Mouse (Mus musculus) embryonic stem cell, embryonic (primary cell): ENCODE measurements around the gene Mast2.

Source experiments
- CTCF ChIA-PET, 4 experiments: fragments of 300-600 bp in 2 of 4; fragments of 350-600 bp in 2 of 4; sonication (Branson Sonifier 250); formaldehyde crosslinking; loops; one replicate each; lab custom pipeline; 2022; ENCODE audit warnings: inconsistent platforms in 2 of 4; lab: Charles Lee
- POLR2A ChIA-PET, 4 experiments: fragments of 300-600 bp in 2 of 4; fragments of 350-600 bp in 2 of 4; sonication (Branson Sonifier 250); formaldehyde crosslinking; loops; one replicate each; lab custom pipeline; 2022; ENCODE audit warnings: antibody characterized with exemption in 4 of 4, inconsistent platforms in 1 of 4; lab: Charles Lee

Gene Mast2

DNA sequence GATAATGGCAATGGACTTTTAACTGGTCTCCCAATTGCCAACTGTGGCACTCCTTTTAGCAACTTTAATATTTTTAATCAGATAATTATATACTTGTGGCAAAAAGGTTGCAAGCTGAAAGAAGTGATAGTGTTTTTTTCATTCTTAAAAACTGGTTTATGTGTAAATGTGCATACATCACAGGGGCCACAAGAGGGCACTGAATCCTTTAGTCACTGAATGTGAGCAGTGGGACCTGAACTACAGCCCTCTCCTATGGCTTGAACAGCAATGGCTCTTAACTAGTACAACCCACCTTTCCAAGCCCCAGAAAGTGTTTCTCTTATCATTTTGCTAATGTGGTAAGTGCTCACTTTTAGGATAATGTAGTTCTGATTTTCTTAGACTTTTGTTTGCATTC is 121.9 kb downstream of the Mast2 start:
- ChIA-PET CTCF (interaction anchor here in 3 of 4 experiments (0.5 to 1.8 kb wide), 4 partner anchors 16 to 94 kb away, joined by 3 to 6 read pairs (median 3); no protein-coding TSS in a partner anchor), POLR2A (interaction anchor here in 1 of 4 experiments (1.1 kb wide), 1 partner anchor 288 kb away, joined by 3 read pairs; the partner anchor contains the start of gene Nsun4)

DNA sequence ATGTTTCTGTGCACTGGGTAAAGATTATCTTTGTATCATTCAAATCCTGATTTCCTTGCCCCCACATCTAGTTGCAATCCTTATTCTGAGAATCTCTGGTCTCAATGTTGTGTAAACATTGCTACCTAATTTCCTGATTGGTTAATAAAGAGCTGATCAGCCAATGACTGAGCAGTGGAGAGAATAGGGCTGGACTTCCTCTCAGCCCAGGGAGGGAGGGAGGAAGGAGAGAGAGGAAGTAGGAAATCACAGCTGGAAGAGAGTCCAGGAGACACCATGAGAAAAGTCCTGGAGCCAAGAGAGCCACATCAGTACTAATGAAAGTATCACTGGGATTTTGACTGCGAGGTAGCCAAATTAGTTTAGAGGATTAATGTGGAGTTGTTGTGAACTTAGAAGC is 127.7 kb downstream of the Mast2 start:
- POLR2A ChIA-PET = interaction anchor here in 2 of 4 experiments (0.8 to 1.9 kb wide), 6 partner anchors 11 to 171 kb away, joined by 3 to 10 read pairs (median 4); partner anchors contain the start of gene Ipp (in 1 of the 2)
- CTCF ChIA-PET = interaction anchor here in 2 of 4 experiments (0.6 kb wide), 2 partner anchors 214 to 221 kb away, joined by 3 to 6 read pairs; partner anchors contain the start of gene Gpbp1l1 (in 1 of the 2)

DNA sequence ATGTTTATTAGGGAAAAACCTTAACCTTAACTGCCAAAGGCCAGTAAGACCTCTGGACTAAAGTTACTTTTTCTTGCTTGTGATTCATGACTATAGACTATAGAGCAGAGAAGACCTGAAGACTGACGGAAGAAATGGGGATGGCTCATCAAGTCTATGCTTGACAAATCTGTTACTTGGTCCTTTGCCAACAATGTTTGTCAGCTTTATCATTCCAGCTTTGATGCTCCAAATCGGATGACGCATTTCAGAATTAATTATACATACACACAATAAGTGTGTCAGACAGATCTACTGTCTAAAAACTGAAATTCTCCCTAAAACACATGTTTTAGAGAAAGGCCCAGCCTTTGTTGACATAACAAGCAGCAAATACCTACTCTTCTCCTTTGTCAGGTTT is 134.7 kb downstream of the Mast2 start:
- ChIA-PET CTCF (no interaction called here), POLR2A (interaction anchor here in 1 of 4 experiments (0.6 kb wide), 1 partner anchor 11 kb away, joined by 4 read pairs; no protein-coding TSS in a partner anchor)

DNA sequence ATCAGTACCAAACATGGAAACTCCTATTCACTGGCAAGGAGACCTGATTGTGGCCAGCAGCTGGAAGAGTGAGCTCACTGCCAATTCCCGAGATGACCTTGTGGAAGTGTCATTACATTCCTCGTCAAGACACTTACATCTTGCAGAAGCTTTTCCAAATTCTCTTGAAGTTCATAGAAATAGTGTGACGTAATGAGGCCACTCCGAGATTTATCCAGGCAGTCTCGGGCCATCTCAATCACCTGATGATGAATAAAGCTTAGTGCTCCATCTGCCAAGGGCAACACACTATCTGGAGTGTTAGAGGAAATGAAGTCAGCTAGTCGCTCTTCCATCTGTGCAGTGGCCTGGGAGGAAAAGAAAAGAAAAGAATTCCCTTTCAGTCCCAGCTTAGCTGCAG is 141.9 kb downstream of the Mast2 start:
- POLR2A ChIA-PET = no interaction called here
- CTCF ChIA-PET = interaction anchor here in 1 of 4 experiments (0.6 kb wide), 1 partner anchor 214 kb away, joined by 3 read pairs; no protein-coding TSS in a partner anchor

DNA sequence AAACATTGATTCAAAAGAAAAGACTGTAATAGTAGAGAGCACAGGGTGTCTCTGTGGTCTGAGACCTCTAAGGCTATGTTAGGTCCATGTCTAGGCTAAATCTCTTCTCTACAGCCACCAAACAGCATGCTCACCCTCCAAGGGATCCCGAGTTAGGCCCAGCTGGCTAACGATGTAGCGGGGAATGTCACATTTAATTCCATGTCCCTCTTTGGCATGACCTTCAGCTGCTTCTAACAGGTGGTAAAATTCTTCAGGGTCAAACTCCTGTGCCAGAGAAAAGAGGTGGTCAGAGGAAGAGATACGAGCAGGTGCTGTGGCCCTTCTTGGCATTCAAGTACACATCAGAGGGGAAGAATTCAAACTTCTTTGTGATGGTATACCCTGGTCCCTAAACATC is 146.4 kb downstream of the Mast2 start:
- POLR2A ChIA-PET = interaction anchor here in 2 of 4 experiments (0.5 to 1.0 kb wide), 3 partner anchors 9 to 810 kb away, joined by 3 to 4 read pairs (median 3); no protein-coding TSS in a partner anchor

DNA sequence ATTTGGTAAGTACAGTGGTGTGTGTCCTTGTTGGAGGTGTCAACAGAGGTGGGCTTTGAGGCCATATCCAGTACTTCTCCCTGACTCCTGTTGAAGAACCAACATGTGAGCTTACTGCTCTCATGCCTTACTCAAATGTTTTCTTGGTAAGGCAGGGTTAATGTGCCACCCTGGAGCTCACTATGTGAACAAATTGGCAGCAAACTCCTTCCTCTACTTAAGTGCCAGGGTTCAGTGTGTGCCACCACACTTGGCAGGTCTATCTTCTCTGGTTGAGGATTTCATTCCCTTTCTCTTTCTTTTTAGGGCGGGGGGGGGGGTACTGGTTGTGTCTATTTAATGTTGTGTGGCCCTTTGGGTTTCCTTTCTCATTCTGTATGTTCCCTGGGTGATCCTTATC is 159.4 kb downstream of the Mast2 start:
- CTCF ChIA-PET = no interaction called here

More for the DNA sequence above, 146.4 kb downstream of the Mast2 start:
- CTCF ChIA-PET = no interaction called here

DNA sequence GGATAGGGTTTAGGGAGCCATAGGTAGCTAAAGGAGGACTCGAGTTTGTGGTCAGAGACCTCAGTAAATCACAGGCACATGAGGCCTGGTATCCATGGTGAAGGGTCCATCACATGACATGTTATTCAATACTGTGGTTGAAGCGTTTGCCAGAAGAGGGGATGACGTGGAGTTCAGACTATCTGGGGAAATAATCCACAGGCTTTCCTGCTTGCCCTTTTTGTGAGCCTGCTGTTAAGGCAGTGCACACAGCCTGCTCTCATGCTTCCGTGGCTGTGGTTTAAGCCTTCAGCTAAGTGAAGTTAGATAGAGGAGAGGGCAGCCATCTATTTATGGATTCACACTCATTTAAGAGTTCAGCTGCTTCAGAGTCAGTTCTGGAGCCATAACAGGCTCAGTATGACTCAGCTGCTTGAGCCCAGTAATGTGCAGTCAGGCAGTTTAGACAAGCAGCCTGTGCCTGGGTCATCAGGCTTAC is 163.1 kb downstream of the Mast2 start:
- POLR2A ChIA-PET = interaction anchor here in 1 of 4 experiments (0.6 to 1.3 kb wide), 7 partner anchors 11 to 92 kb away, joined by 3 read pairs; no protein-coding TSS in a partner anchor
- CTCF ChIA-PET = no interaction called here

More for the DNA sequence above, 159.4 kb downstream of the Mast2 start:
- POLR2A ChIA-PET = interaction anchor here in 1 of 4 experiments (0.6 kb wide), 1 partner anchor 76 kb away, joined by 3 read pairs; no protein-coding TSS in a partner anchor

DNA sequence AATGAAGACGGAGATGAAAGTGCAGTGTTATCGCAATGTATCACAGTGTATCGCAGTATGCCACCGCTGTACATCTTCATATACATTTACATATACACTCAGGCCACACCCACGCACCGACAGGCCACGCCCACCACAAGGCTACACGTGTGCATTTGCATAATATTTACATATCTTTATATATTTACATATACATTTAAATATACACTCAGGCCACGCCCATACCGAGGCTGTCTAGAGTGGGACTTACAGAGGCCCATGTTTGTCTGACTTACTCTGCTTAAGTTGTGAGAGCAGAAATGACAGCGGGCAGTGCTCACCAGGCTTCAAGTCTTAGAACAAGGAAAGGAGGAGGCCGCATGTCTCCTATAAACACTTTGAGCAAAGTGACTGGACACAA is 170.7 kb downstream of the Mast2 start:
- ChIA-PET CTCF (no interaction called here), POLR2A (interaction anchor here in 1 of 4 experiments (1.2 kb wide), 1 partner anchor 72 kb away, joined by 3 read pairs; the partner anchor contains the start of gene Pik3r3)

DNA sequence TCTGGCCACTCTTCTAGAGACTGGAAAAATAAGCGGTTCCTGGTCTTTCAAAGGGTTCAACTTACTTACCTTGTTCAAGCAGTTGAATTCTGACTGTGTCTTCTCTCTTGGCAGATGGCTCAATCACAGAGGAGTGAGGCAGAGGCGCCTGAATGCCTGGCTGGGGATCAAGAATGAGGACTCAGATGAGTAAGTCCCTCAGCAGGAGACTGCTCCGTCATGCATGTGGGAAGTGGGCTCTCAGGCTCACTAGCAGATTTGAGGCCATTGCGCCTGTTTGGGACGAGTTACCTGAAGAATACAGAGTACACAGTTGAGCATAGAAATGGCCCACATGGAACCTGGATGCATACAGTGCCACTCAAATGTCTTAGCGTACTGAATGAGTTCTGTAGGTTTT is 172.4 kb downstream of the Mast2 start:
- ChIA-PET CTCF (no interaction called here), POLR2A (no interaction called here)

DNA sequence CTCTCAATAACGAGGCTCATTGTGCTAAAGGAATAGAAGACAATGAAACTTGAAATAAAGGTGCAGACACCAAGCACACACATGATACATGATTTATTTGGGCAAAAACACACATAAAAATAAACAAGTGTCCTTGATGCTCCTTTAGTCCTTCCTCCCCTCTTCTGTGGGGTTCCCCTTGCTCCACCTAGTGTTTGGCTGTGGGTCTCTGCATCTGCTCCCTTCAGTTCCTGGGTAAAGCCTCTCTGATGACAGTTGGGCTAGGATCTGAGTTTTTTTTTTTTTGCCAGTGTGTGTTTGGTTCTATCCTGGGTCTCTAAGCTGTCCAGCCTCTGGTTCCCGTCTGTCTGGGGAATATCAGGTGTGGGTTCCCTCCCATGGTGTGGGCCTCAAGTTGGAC is 181.8 kb downstream of the Mast2 start:
- ChIA-PET CTCF (interaction anchor here in 2 of 4 experiments (0.6 kb wide), 3 partner anchors 29 to 1788 kb away, joined by 3 to 4 read pairs (median 4); no protein-coding TSS in a partner anchor), POLR2A (no interaction called here)

DNA sequence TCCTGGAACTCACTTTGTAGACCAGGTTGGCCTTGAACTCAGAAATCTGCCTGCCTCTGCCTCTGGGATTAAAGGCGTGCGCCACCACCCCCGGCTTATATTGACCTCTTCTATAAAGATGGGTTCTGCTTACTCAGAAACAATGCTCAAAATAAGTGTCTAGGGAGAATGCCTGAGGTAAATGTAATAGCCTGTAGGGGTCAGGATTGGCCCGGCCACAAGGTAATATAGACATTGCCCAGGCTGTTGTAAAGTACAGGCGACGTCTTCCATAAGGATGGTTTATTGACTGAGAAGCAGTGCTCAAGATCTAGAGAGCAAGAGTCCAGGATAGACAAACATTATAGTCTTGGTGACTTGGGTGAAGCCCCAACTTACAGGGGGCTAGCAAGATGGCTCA is 195.8 kb downstream of the Mast2 start:
- ChIA-PET CTCF (no interaction called here), POLR2A (no interaction called here)
